Mouse (Mus musculus) ES-Bruce4 (cell line): ENCODE results near the gene Tie1.

Experiments
- CTCF ChIP-seq: IDR thresholded peaks from one replicate; pipeline ENCODE4 v1.8.1; 2011; ENCODE audit warnings: low read depth, low read length
- EP300 ChIP-seq: IDR thresholded peaks from 2 replicates; pipeline ENCODE4 v1.6.1; 2011; ENCODE audit warnings: low read depth, low read length; ENCODE audit not compliant: insufficient read depth
- POLR2A ChIP-seq: IDR thresholded peaks from one replicate; pipeline ENCODE4 v1.8.1; 2011; ENCODE audit warnings: low read length; ENCODE audit not compliant: insufficient read depth

GRCm38 (mm10) chr4:118527335-118527681 is 37.4 kb upstream of the Tie1 start:
- TF ChIP-seq POLR2A (no peak), EP300 (no peak), CTCF (no peak)
